Mouse (Mus musculus): ENCODE results near the gene Nlrp1a.

Gene Nlrp1a

DNA sequence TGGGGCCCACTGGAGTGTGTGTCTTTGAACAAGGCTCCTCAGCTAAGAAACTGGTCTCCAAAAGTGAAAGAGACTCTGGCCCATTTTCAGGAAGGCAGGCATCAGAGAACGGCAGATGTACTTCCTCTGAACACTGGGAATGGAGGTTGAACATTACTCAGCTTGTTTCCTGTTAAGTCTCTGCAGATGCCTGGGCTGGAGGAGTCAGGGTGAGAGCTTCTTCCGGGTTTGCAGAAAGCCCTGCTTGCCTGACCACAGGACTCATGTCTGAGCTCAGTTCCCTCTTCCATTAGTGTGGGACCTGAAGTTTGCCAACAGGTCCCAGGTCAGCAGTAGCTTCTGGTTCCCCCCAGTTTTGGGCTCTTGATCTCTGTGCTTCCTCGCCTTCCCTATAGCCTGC lies at the start of gene Nlrp1a:
Nlrp1a (minus strand) TSS at position 44 of the 400 bp plus-strand sequence.
- DNase-seq (ENCODE audit: low spot score): no peak

DNA sequence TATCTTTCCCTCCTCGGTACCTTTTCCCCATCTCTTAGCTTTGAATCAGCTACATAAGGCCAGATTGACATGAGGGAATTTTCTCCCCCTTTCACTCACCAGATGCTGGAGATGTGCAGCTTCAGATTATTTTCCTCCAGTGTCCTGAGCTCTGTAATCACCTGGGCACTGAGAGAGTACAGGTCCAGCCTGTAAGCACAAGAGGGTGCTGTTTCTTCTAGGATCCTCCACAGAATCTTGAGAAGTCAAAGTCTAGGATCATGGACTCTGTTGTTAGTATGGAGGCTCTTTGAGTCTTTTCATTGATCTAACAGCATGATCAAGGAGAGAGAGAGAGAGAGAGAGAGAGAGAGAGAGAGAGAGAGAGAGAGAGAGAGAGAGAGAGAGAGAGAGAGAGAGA lies 25.1 kb upstream of the Nlrp1a start:
- no peak for DNase-seq (ENCODE audit: low spot score)

DNA sequence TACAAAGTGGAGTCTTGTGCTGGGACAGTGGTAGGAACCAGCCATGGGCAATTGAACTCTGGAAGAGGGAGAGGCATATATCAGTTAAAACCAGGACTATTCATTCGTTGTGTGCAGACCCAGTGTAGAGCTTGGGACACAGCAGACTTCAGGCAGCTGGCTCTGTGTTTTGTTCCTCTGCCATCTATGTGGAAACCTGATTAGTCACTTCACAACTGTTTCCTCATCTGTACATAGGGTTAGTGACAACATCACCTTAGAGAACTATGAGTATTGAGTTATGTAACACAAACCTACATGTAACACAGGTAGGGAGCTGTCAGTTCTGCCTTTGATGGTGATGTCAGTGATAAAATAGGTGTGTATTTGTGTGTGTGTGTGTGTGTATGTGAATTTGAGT lies 19.6 kb upstream of the Nlrp1a start:
- DNase-seq (ENCODE audit: low spot score): no peak

DNA sequence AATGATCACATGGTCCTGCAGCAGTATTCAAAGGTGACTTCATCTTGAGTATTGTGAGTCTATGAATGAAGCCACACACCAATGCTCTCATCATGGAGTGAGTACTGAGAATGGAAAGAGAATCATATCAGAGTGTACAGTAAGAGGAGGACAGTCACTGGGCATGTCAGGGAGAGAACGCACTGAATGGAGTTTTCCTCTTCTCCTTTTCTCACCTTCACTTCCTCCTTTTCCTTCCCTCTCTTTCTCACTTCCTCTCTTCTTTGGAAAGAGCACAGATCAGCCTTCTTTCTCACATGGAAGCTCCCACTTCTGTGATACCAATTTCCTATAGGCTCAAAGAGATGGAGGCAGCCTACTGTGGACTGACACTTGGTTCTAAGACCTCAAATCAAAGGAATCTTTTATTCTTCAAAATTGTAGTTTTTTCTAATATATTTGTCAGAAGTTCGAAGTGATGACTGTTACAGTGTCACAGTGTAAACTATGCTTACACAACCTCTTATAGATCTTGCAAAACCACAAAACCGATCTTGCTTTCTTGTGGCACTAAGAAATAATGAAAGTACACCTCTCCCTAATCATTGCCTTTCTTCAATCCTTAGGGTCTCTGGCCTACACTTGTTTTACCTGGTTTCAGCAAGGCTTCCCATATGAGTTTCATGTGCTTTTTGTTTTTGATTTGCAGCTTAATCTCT lies 15.1 kb upstream of the Nlrp1a start:
- DNase-seq (ENCODE audit: low spot score): no peak

DNA sequence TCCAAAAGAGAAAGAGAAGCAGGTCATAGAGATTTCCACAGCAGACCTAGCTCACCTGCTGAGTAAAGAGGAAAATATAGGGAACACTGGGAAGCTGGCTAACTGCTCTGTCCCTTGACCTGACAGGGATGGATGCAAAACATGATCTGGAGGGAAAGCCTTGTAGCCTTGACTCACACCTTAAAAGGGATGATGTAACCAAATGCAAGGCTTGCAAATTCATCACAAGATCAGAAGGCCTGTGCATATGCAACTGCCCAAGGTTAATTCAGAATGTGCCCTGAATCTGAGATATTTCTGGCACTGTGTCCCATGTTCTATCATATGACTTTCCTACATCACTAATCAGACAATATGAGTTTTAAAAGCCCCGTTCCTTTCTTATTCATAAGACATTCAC lies 10.8 kb upstream of the Nlrp1a start:
- no peak for DNase-seq (ENCODE audit: low spot score)

DNA sequence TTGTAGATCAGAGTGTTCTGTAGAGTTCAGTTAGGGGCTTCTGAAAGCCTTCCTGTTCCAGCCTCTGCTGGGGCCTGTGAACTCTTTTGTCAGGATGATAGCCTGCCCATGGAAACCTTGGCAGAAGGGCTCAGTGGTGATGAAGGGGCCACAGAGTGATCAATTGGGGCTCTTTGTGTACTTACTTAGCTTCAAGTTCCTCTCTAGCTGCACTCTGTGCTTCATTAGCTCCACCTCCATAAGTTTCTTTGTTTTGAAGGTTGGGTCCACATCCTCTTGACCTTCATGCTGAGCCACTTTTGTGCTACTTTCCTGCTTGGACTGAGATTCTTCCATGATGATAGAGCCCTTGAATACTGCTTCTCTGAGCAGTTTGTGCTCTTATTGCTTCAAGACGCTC lies 2.5 kb downstream of the Nlrp1a start:
- DNase-seq (ENCODE audit: low spot score): no peak

DNA sequence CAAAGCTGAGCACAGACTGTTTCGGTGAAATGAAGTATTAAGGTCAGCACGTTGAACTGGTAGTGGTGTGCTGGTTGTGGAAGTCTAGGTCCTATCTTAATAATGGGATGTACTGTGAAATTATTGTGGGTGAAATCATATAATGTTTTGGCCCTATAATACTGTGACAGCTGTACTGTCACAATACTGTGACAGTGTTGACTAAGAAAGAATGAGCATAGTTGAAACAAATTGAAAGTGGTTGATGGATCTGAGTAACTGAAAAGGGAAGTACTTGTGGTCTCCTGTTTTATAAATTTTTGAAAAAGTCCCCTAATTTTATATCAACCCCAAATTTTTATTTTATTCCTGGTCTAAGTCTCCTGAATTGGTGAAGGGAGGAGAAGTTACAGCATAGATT lies 37.4 kb downstream of the Nlrp1a start:
- no peak for DNase-seq (ENCODE audit: low spot score)

DNA sequence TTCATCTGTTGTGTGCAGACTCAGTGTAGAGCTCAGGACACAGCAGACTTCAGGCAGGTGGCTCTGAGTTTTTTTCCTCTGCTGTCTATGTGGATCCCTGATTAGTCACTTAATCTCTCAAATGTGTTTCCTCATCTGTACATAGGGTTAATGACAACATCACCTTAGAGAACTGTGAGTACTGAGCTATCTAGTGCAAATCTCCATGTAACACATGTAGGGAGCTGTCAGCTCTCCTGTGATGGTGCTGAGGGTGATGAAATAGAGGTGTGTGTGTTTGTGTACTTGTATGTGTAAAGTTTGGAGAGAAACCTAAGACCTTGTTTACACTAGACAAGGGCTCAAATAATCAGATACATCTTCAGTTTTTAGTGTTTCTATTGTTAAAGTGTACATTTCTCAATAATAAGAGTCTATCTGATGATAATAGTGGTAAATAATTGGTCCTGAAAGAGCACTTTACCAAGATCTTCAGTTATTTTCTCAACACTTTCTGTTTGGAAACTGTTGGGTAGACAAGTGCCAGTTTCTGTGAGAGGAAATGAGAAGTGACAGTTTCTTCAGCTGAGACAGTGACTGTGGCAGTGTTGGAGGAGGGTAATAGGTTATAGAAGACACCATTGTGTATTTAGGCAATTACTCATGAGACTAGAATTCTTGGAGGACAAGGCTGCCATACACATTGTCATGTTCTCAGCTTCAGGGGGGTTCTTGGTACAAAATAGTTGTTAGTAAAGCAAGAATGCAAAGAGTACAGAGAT lies 38.1 kb downstream of the Nlrp1a start:
- DNase-seq (ENCODE audit: low spot score): no peak

DNA sequence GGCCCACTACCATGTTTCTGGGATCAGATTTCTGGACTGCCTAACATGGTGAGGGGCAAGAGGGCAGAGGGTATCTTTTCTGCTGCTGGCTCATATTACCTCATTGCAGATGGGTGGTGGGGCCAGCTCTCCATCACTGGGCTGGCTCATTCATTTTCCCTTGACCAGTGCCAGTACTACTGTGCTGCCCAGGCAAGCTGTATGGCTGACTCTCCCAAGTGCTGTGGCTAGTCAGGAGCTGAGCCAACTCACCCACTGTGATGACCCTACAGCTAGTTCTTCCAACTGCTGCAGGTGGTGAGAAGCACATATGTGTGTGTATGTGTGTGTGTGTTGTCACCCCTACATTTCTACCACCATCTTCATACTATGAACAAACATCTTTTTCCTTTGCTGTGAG lies 40.6 kb downstream of the Nlrp1a start:
- DNase-seq (ENCODE audit: low spot score): no peak

DNA sequence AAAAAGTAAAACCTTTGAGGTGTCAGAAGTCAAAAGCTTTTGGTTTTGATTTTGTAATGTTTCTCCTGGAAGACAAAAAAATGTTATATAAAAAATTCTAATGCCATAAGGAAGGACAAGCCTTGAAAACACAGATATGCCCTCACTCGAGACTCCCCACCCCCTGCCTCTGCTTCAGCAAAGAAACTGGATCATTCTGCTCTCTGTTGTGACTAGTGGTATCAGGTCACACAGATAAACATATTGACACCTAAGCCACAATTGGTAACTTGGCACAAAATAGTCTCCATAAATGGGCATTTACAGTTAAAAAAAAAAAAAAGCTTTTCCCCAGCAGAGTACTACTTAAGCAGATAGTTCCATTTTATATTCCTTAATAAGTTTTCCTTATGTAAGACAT lies 68.2 kb downstream of the Nlrp1a start:
- DNase-seq (ENCODE audit: low spot score): no peak

DNA sequence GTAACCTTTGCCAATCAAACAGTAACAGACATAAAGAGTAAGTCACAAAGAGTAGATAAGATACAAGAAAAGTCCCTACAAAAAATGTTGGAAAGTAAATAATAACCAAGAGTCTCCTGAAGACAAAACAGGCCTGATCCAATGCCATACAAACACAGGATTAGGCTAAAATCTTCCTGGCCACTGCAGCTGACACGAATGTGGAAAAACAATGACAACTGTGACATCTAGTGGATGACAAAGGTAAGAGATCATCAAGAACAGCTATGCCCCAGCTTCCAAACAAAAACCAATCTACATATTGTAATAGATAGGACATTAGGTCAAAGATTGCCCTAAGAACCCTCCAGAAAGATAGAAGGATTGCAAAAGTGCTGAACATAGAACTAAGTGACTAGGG lies 92.0 kb downstream of the Nlrp1a start:
- no peak for DNase-seq (ENCODE audit: low spot score)

All from yolk sac, embryonic 10.5 days (tissue).